In the genomic region with DNA sequence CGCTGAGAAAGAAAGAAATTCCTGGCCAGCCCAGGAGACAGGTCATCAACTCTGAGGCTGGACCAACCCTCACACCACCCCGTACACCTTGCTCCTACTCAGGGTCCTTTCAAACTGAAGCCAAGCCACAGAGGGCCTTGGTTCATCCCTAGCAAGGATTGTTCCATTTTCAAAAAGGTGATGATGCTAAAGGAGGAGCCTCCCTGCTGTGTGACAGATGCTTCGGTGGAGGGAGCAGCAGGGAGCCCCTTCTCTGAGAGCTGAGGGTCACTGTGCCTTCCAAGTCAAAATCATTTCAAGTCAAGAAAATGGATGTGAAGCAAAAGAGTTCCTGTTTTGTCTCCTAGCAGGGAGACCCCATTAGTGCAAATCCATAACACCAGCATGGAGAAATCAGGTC, we compare ENCODE assay signal across 22 mouse cellular contexts. TPM values are rescaled to one million over a fixed set of nuclear protein-coding genes. Genes with fewer than 3 reads are reported as not detected.
A peak's percentile ranks its signal among the peaks of the same experiment; 100 is the strongest.
DNase-seq lines count a peak whose midpoint lies in the region; ATAC-seq lines count a peak whose summit lies in the region.
"Had no signal": no experiment of that assay in that cellular context is flagged by ENCODE, and none has a peak within 500 bp of the region (broad histone marks: within the 10 kb centered on the region; RNA-seq: fewer than 3 reads in every experiment).

No protein-coding gene starts in this region.

- no peaks in the 10 kb centered on the region for H3K36me3 ChIP-seq in forebrain, embryonic 12.5 days (replicated peaks)
- no peaks in the 10 kb centered on the region for H3K36me3 ChIP-seq in forebrain, embryonic 13.5 days (ENCODE audit: poor library complexity, severe bottlenecking)
- no peaks in the 10 kb centered on the region for H3K36me3 ChIP-seq in embryonic facial prominence, embryonic 12.5 days
- H3K36me3 ChIP-seq: midbrain, embryonic 15.5 days had no signal

- H3K4me1 ChIP-seq in forebrain, embryonic 12.5 days, result peaks cover 20% of the 10 kb centered on the region
- peaks cover 19% of the 10 kb centered on the region for H3K4me1 ChIP-seq in forebrain, embryonic 13.5 days
- H3K4me1 ChIP-seq in embryonic facial prominence, embryonic 12.5 days, result peaks cover 9% of the 10 kb centered on the region; the same call in 1 of the 2 replicates
- H3K4me1 ChIP-seq: midbrain, embryonic 15.5 days had no signal

- 51% methylated on average over 3 of the region's 3 CpGs for WGBS in forebrain, embryonic 12.5 days
- 52% methylated on average over 3 of the region's 3 CpGs for WGBS in forebrain, embryonic 13.5 days
- WGBS in embryonic facial prominence, embryonic 12.5 days, result 38% methylated on average over 3 of the region's 3 CpGs

- intact Hi-C loops in heart, postnatal 36 days (cut with DNase I), result no loop called here

- no peak overlapping the region for H3K9ac ChIP-seq in forebrain, embryonic 12.5 days
- no peak overlapping the region for H3K9ac ChIP-seq in forebrain, embryonic 13.5 days
- H3K9ac ChIP-seq in embryonic facial prominence, embryonic 12.5 days, result no peak overlapping the region
- H3K9ac ChIP-seq: midbrain, embryonic 15.5 days had no signal

- no peak for ATAC-seq in forebrain, embryonic 12.5 days (ENCODE audit: low FRiP score)
- ATAC-seq in forebrain, embryonic 13.5 days, result no peak
- no peak for ATAC-seq in embryonic facial prominence, embryonic 12.5 days (ENCODE audit: insufficient number of reproducible peaks, insufficient read depth, low FRiP score, low TSS enrichment)
- ATAC-seq: forebrain, embryonic 14.5 days; midbrain, embryonic 15.5 days had no signal

- H3K4me2 ChIP-seq in forebrain, embryonic 12.5 days, result no peak overlapping the region
- H3K4me2 ChIP-seq in forebrain, embryonic 13.5 days, result no peak overlapping the region
- H3K4me2 ChIP-seq in embryonic facial prominence, embryonic 12.5 days (replicated peaks), result no peak overlapping the region
- H3K4me2 ChIP-seq: heart, embryonic 11.5 days; midbrain, embryonic 15.5 days had no signal

- H3K27ac ChIP-seq in forebrain, embryonic 12.5 days, result peak overlapping the region; percentile 2; the same call in 1 of the 2 replicates
- H3K27ac ChIP-seq in forebrain, embryonic 13.5 days, result no peak overlapping the region
- H3K27ac ChIP-seq in embryonic facial prominence, embryonic 12.5 days, result peak overlapping the region; percentile 84
- H3K27ac ChIP-seq: midbrain, embryonic 15.5 days had no signal

- H3K4me3 ChIP-seq in forebrain, embryonic 12.5 days (replicated peaks), result no peak overlapping the region
- H3K4me3 ChIP-seq in forebrain, embryonic 13.5 days, result no peak overlapping the region
- H3K4me3 ChIP-seq in embryonic facial prominence, embryonic 12.5 days, result no peak overlapping the region
- H3K4me3 ChIP-seq: midbrain, embryonic 15.5 days had no signal

- H3K9me3 ChIP-seq in forebrain, embryonic 12.5 days, result no peaks in the 10 kb centered on the region
- no peaks in the 10 kb centered on the region for H3K9me3 ChIP-seq in forebrain, embryonic 13.5 days (replicated peaks)
- H3K9me3 ChIP-seq in embryonic facial prominence, embryonic 12.5 days, result no peaks in the 10 kb centered on the region
- H3K9me3 ChIP-seq: midbrain, embryonic 15.5 days had no signal

- DNase-seq in cerebellum, adult 11 months, result peak; percentile 84
- DNase-seq in cerebellum, adult 9-11 months, result peak; percentile 91
- no peak for DNase-seq in heart, postnatal 36 days
- no peak for DNase-seq in frontal cortex, adult 2 months (ENCODE audit: extremely low spot score in 1 of 2, low spot score in 1 of 2)
- DNase-seq in layer of hippocampus, adult 8-10 months (ENCODE audit: low spot score in 2 of 2), result no peak
- DNase-seq: adrenal gland, postnatal 25 days; heart, postnatal 10 days; kidney, adult 18-20 months; kidney, postnatal 10 days; lung, adult 18-20 months; lung, postnatal 14 days; thymus, postnatal 14 days had no signal

- H3K27me3 ChIP-seq in forebrain, embryonic 12.5 days, result no peaks in the 10 kb centered on the region
- H3K27me3 ChIP-seq in forebrain, embryonic 13.5 days, result no peaks in the 10 kb centered on the region
- H3K27me3 ChIP-seq in embryonic facial prominence, embryonic 12.5 days, result no peaks in the 10 kb centered on the region
- H3K27me3 ChIP-seq: CH12.LX; midbrain, embryonic 15.5 days had no signal

RNA-seq across cellular contexts. Expression of a gene that starts 23.2 kb away (rescaled TPM):
- polyA plus RNA-seq in forebrain, embryonic 12.5 days (2016; fragmentation: Nextera tagmentation; extraction: Ambion mirVana), result 9.5 and 12.0 TPM in 2 replicates
- polyA plus RNA-seq in forebrain, embryonic 13.5 days (2015; fragmentation: Nextera tagmentation; extraction: Ambion mirVana), result 13.1 and 13.2 TPM in 2 replicates
- polyA plus RNA-seq in embryonic facial prominence, embryonic 12.5 days (2016; fragmentation: Nextera tagmentation; extraction: Ambion mirVana), result 10.2 and 11.0 TPM in 2 replicates
- under 1 TPM; 0.08 to 0.17 TPM for total RNA-seq in heart, postnatal 36 days (2021)
- 89.1 and 89.9 TPM in 2 replicates for polyA plus RNA-seq in frontal cortex, adult 2 months (2012; rRNA removed)
- total RNA-seq in layer of hippocampus, adult 8-10 months (2022), result 100 to 1,000 TPM; 180 to 224 (median 201) TPM
- total RNA-seq: CH12.LX; liver, adult 2 months; megakaryocyte, adult 5-6 weeks; MEL had no signal
- polyA plus RNA-seq: liver, adult 2 months had no signal

Comparison
In these comparisons a context has a peak if more than half of its experiments do, and no peak if none do; other contexts are left out.
1. DNase-seq: peak in cerebellum, adult 11 months (single experiment) and cerebellum, adult 9-11 months (single experiment); none in heart, postnatal 36 days (0 of 2), frontal cortex, adult 2 months (0 of 2) and layer of hippocampus, adult 8-10 months (0 of 2).